Mouse (Mus musculus): ENCODE measurements around the gene Olfr1061.
"Not testable (repeated sequence)": the region's sequence is repeated elsewhere in the genome, so short reads cannot be mapped to it uniquely, and the experiment has no call there.

- not testable (repeated sequence) for TF ChIP-seq E2F4 (IDR thresholded peaks at IDR 0.05; ENCODE audit: insufficient read depth); SRF (IDR thresholded peaks at IDR 0.05; ENCODE audit: control insufficient read depth, insufficient read length, low read depth); TCF12 (IDR thresholded peaks at IDR 0.05; ENCODE audit: insufficient read depth, poor library complexity, severe bottlenecking); POLR2A (IDR thresholded peaks at IDR 0.05; ENCODE audit: insufficient read length, low read depth); TCF3 (IDR thresholded peaks at IDR 0.05; ENCODE audit: insufficient read length, low read depth); MYOG (IDR thresholded peaks at IDR 0.05; ENCODE audit: control insufficient read depth in 1 of 3, insufficient read depth in 1 of 3, insufficient read length in 2 of 3, low read depth in 2 of 3)
Observed at GRCm38 (mm10) chr2:86442101-86442500, 28.3 kb upstream of the Olfr1061 start.
